Mouse (Mus musculus) hindbrain, postnatal 0 days (tissue): ENCODE data around the gene Bloc1s3. TPM values are rescaled to one million over a fixed set of nuclear protein-coding genes. Genes with fewer than 3 reads are reported as not detected.

Experiments
- ATAC-seq: fragments of 200-750 bp; cut with Nextera tagmentation; 2 replicates; pipeline ENCODE4 v1.8.0; 2017; ENCODE audit warnings: mild to moderate bottlenecking, moderate TSS enrichment, moderate library complexity
- DNase-seq: peaks from one replicate; pipeline ENCODE4 v3.0.0-alpha.2; 2015; ENCODE audit warnings: low spot score
- H3K27ac ChIP-seq: fragments of 300-500 bp; sonication (generic); 2 replicates; pipeline ENCODE4 v1.5.1; 2014; ENCODE audit warnings: mild to moderate bottlenecking
- H3K27me3 ChIP-seq: fragments of 300-500 bp; sonication (generic); 2 replicates; pipeline ENCODE4 v1.6.1; 2014; ENCODE audit warnings: low read length, mixed read lengths; ENCODE audit not compliant: insufficient read depth
- H3K36me3 ChIP-seq: fragments of 300-500 bp; sonication (generic); 2 replicates; pipeline ENCODE4 v1.6.1; 2014; ENCODE audit warnings: low read length, mixed read lengths; ENCODE audit not compliant: insufficient read depth
- H3K4me1 ChIP-seq: fragments of 300-500 bp; sonication (generic); 2 replicates; pipeline ENCODE4 v1.6.1; 2014; ENCODE audit warnings: antibody characterized with exemption, low read length, mixed read lengths; ENCODE audit not compliant: insufficient read depth
- H3K4me2 ChIP-seq: fragments of 300-500 bp; sonication (generic); 2 replicates; pipeline ENCODE4 v1.6.1; 2014; ENCODE audit warnings: low read depth, mild to moderate bottlenecking, low read length, moderate library complexity, mixed read lengths
- H3K4me3 ChIP-seq: fragments of 300-500 bp; sonication (generic); 2 replicates; pipeline ENCODE4 v1.5.1; 2014; ENCODE audit warnings: low read length
- H3K9ac ChIP-seq: fragments of 300-500 bp; sonication (generic); replicated peaks from 2 replicates; pipeline ENCODE4 v1.6.1; 2014; ENCODE audit warnings: mild to moderate bottlenecking, low read length, moderate library complexity, mixed read lengths
- H3K9me3 ChIP-seq: fragments of 300-500 bp; sonication (generic); 2 replicates; pipeline ENCODE4 v1.6.1; 2016; ENCODE audit warnings: low read length, mixed read lengths
- CTCF ChIP-seq: IDR thresholded peaks from 2 replicates; pipeline ENCODE4 v1.5.1; 2016; ENCODE audit warnings: antibody characterized with exemption, control low read depth, low read depth
- WGBS: fragments of 180-500 bp; shearing (Covaris S2); extraction: QIAGEN DNeasy Blood & Tissue Kit; methylation state at CpG from one replicate; pipeline ENCODE4 v1.1.7; 2014; 5-methylcytosine and 5-hydroxymethylcytosine counted together
- polyA plus RNA-seq: library from polyadenylated mRNA; unstranded; fragments of >200 nt; fragmentation: Nextera tagmentation; extraction: Ambion mirVana; gene quantifications from 2 replicates; pipeline ENCODE4 v1.2.1, GENCODE M21; 2015
- total RNA-seq: library from RNA; depleted of rRNA; stranded (reverse); fragments of >200 nt; gene quantifications from 2 replicates; pipeline ENCODE4 v1.2.3, GENCODE M21; 2014

The Bloc1s3 gene
- total and polyA plus RNA-seq, 2 experiments from 2014 or later = 4.3 to 18.8 TPM

DNA sequence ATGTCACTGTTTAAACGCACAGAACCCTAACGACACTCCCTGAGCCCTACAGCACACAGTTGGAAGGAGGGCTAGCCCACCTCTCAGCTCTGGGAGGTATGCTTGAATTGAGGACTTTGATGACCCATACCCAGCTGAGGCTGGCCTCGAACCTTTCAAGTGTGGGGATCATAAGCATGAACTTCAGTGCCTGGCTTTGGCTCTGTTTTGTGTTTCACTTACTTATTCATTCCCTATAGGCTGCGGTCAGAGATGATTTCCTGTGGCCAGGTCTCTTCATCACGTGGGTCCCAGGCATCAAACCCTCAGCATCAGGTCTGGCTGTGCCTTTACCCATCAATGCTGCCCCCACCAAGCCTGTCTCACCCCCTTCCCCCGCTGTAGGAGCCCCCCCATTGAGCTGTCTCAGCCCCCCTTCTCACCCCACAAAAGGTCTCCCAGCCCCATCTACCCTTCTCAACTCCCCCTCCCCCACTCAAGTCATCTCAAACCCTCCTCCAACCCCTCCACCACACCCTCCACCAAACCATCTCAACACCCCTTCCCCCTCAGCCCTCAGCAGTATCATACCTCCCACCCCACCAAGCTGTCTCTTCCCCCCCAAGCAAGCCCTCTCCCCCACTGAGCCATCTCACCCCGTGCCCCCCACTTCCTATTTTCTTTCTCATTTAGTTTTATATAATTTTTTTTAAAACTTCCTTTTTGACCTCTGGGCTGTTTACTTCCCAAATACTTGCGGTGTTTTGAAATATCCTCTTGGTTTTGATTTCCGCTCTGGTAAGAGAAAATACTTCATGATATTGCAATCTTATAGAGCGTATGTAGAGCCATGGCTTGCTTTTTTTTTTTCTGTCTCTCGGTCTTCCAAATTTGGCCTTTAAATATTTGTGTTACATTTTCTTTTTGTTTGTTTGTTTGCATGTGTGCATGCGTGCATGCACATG, 7.5 kb downstream of the Bloc1s3 start:
- ATAC-seq (no peak), DNase-seq (no peak)
- Histone ChIP-seq H3K9me3 (no peaks in the 10 kb centered on the region), H3K9ac (no peak overlapping the region), H3K27ac (no peak overlapping the region), H3K4me3 (no peak overlapping the region), H3K27me3 (no peaks in the 10 kb centered on the region), H3K36me3 (no peaks in the 10 kb centered on the region), H3K4me2 (no peak overlapping the region), H3K4me1 (no peaks in the 10 kb centered on the region)
- TF ChIP-seq CTCF = no peak
- WGBS = 74% methylated on average over 12 of the region's 12 CpGs

DNA sequence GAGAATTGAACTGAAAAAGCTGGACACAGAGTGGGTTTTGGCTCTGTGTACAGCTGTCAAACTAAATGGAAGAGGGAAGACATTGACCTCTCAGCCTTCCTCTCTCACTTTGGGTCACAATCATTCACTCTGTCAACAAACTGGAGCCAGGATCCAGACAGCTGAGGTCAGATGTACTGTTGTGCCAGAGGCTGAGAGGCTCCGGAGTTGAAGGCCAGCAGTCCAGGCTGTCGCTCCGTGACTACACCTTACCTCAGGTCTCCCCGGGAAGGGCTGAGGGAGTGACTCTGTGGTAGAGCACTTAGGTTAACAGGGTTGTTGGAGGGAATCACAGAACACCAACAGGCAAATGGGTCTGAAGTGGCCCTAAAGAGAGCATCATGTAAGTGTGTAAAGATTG, 9.8 kb downstream of the Bloc1s3 start:
- H3K9ac ChIP-seq = no peak overlapping the region
- no peaks in the 10 kb centered on the region for H3K36me3 ChIP-seq
- H3K9me3 ChIP-seq = no peaks in the 10 kb centered on the region
- no peaks in the 10 kb centered on the region for H3K27me3 ChIP-seq
- H3K4me1 ChIP-seq = no peaks in the 10 kb centered on the region
- 89% methylated on average over 4 of the region's 4 CpGs for WGBS
- no peak for ATAC-seq
- H3K4me3 ChIP-seq = no peak overlapping the region
- DNase-seq = no peak
- no peak overlapping the region for H3K4me2 ChIP-seq
- no peak for TF ChIP-seq CTCF
- H3K27ac ChIP-seq = no peak overlapping the region

DNA sequence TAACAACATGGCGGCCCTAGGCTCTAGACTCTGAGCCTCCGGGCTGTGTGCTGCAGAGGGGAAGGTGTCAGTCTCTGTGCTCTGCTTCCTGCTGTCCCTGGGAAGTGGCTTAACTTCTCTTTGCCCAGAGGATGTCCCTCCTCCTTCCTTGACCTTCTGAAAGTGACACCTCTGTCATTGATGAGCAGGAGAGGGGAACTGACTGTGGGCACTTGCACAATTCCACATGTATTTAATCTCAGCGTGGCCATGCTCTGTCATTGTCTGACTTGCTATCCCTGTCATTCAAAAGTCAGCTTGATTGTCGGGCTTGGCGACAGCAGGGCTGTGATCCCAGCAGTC, 12.0 kb downstream of the Bloc1s3 start:
- Histone ChIP-seq H3K4me2 (no peak overlapping the region), H3K9ac (no peak overlapping the region), H3K27ac (no peak overlapping the region), H3K36me3 (no peaks in the 10 kb centered on the region), H3K27me3 (peaks cover 6% of the 10 kb centered on the region; the same call in 1 of the 2 replicates), H3K4me3 (no peak overlapping the region), H3K9me3 (no peaks in the 10 kb centered on the region), H3K4me1 (no peaks in the 10 kb centered on the region)
- 55% methylated on average over 5 of the region's 5 CpGs for WGBS
- ATAC-seq (no peak), DNase-seq (no peak)
- TF ChIP-seq CTCF = no peak

DNA sequence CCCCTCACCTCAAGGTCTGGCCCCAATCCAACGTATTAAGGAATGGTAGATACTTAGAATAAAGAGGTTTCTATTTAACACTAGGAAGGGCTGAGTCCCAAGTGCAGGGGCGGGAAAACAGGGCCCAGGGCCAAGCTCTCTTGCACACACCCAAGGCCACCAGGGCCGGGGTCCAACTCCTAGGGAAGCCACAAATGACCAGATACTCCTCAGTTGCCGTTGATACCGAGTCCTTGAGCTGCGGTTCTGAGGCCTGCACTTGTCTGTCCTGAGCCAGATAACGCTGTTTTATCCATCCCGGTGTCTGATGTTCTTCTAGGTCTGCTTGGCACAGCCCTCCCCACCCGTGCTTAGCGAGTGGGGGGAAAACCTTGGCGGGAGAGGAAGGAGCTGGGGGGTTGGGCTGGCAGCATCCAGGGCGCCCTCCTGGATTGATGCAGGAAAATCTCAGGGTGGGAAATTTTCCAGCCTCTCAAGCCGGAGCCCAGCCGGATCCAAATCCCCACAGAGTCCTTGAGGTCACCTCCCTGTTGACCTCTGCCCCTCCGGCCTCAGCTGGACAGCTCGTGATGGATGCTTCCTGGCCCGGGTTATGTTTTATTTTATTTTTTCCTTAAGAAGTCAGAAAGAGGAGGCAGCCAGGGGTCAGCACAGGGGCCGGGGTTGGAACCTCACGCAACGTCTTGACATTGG, 12.5 kb downstream of the Bloc1s3 start:
- Histone ChIP-seq H3K4me3 (no peak overlapping the region), H3K27me3 (peaks cover 11% of the 10 kb centered on the region; the same call in 1 of the 2 replicates), H3K36me3 (no peaks in the 10 kb centered on the region), H3K9ac (no peak overlapping the region), H3K9me3 (no peaks in the 10 kb centered on the region), H3K4me2 (no peak overlapping the region), H3K27ac (no peak overlapping the region), H3K4me1 (no peaks in the 10 kb centered on the region)
- DNase-seq (no peak), ATAC-seq (no peak)
- WGBS = 61% methylated on average over 20 of the region's 20 CpGs
- no peak for TF ChIP-seq CTCF

DNA sequence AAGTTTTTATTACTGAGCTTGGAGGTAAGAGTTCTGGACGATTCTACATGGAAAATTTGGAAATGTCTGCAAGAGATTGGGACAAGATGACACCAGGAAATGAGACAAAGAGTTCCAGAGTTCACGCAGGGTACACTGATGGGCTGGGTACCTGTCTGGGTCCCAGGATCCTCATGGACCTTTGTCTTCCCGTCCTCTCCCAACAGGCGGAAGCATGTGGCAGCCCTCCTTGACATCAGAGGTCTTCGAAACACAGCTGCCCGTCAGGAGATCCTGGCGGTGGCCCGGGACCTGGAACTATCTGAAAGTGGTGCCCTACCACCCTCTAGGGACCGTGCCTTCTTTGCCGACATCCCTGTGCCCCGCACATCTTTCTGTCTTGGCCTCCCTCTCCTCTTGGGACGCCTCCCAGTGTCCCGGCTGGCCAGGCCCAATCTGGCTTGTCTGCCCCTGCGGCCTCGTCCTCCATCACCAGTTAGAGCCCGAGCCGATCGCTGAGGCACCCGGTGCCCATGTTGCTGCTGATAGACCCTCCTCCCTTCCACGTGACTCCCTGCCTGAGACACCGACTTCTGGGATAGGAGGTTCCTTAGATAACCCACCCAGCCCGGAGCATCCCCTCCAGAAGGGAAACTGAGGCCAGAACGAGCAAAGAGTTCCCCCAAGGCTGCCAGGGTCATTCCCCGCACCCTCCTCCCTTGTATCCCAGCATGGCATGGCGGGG, 13.3 kb downstream of the Bloc1s3 start:
- WGBS = 79% methylated on average over 25 of the region's 25 CpGs
- H3K4me2 ChIP-seq = no peak overlapping the region
- no peak overlapping the region for H3K4me3 ChIP-seq
- no peak for TF ChIP-seq CTCF
- DNase-seq (no peak), ATAC-seq (no peak)
- no peaks in the 10 kb centered on the region for H3K9me3 ChIP-seq
- H3K36me3 ChIP-seq = no peaks in the 10 kb centered on the region
- H3K4me1 ChIP-seq = no peaks in the 10 kb centered on the region
- no peak overlapping the region for H3K9ac ChIP-seq
- H3K27ac ChIP-seq = no peak overlapping the region
- peaks cover 15% of the 10 kb centered on the region; the same call in 1 of the 2 replicates for H3K27me3 ChIP-seq

DNA sequence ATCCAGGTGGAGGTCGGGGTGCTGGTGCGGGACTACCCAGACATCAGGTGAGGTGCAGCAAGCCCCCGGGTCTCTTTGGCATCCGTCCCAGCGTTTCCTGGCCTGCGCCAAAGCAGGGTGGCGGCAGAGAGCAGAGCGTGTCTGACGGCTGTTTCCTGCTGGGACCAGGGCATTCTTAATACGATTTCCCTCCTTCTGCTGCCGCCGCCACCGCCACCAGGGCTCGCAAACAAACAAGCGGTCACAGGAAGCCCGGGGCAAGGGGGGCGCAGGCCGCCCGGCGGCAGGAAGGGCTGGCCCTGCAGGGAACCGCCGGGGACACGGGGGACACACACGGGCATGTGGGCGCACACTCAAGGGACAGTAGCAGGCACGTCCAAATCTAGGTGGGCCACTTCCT, 16.4 kb downstream of the Bloc1s3 start:
- peaks cover 31% of the 10 kb centered on the region for H3K27me3 ChIP-seq
- no peaks in the 10 kb centered on the region for H3K4me1 ChIP-seq
- no peaks in the 10 kb centered on the region for H3K36me3 ChIP-seq
- TF ChIP-seq CTCF = peak; percentile 50
- H3K4me2 ChIP-seq = peak overlapping the region; percentile 27
- H3K9ac ChIP-seq = no peak overlapping the region
- H3K4me3 ChIP-seq = 0 out of 2 replicates have a peak overlapping the region, but pooled peaks have one; percentile 8
- no peak for ATAC-seq
- no peak overlapping the region for H3K27ac ChIP-seq
- DNase-seq = peak; percentile 21
- H3K9me3 ChIP-seq = no peaks in the 10 kb centered on the region
- WGBS = under 1% methylated on average over 26 of the region's 26 CpGs
